Mouse (Mus musculus): ENCODE measurements around the gene Col15a1. TPM values are rescaled to one million over a fixed set of nuclear protein-coding genes. Genes with fewer than 3 reads are reported as not detected.
A peak's percentile ranks its signal among the peaks of the same experiment; 100 is the strongest.

Gene Col15a1
- polyA plus RNA-seq, 1 experiment from 2014 or later = 0.62 TPM

- Histone ChIP-seq H3K79me2 (ENCODE audit: inconsistent target) (peaks cover 35% of the 10 kb centered on the region), H3K27ac (peak overlapping the region; percentile 79), H3K36me3 (ENCODE audit: inconsistent target) (no peaks in the 10 kb centered on the region), H3K4me3 (ENCODE audit: inconsistent target) (peak overlapping the region; percentile 87)
- WGBS (ENCODE audit: missing documents) = 3% methylated on average over 32 of the region's 32 CpGs
These were observed 144.2 kb downstream of the Col15a1 start for GRCm38 (mm10) chr4:47352061-47352661.

- Histone ChIP-seq H3K27ac (peak within 1 kb of the TSS; percentile 79), H3K79me2 (ENCODE audit: inconsistent target) (peaks cover 42% of the 10 kb centered on the region), H3K36me3 (ENCODE audit: inconsistent target) (no peaks in the 10 kb centered on the region), H3K4me3 (ENCODE audit: inconsistent target) (peak within 1 kb of the TSS; percentile 87)
- 1% methylated on average over 42 of the region's 65 CpGs for WGBS (ENCODE audit: missing documents)
These were observed 144.9 kb downstream of the Col15a1 start, which contains the start of gene Tgfbr1 for GRCm38 (mm10) chr4:47352803-47353388. Gene Tgfbr1 (plus strand): TSS chr4:47353222.

GRCm38 (mm10) chr4:47353416-47354111 lies 145.6 kb downstream of the Col15a1 start:
- Histone ChIP-seq H3K79me2 (ENCODE audit: inconsistent target) (peaks cover 49% of the 10 kb centered on the region), H3K4me3 (ENCODE audit: inconsistent target) (peak overlapping the region; percentile 55), H3K27ac (peak overlapping the region; percentile 19; the same call in 1 of the 2 replicates), H3K36me3 (ENCODE audit: inconsistent target) (no peaks in the 10 kb centered on the region)
- 0% methylated on average over 65 of the region's 73 CpGs for WGBS (ENCODE audit: missing documents)

GRCm38 (mm10) chr4:47354304-47354703 lies 146.3 kb downstream of the Col15a1 start:
- 0 out of 2 replicates have a peak overlapping the region, but pooled peaks have one; percentile 19 for H3K27ac ChIP-seq
- WGBS (ENCODE audit: missing documents) = 53% methylated on average over 3 of the region's 3 CpGs
- H3K79me2 ChIP-seq (ENCODE audit: inconsistent target) = peaks cover 56% of the 10 kb centered on the region
- peak overlapping the region; percentile 55 for H3K4me3 ChIP-seq (ENCODE audit: inconsistent target)
- no peaks in the 10 kb centered on the region for H3K36me3 ChIP-seq (ENCODE audit: inconsistent target)

- no peak overlapping the region for H3K27ac ChIP-seq
- WGBS (ENCODE audit: missing documents) = 81% methylated on average over 2 of the region's 2 CpGs
- peaks cover 100% of the 10 kb centered on the region for H3K79me2 ChIP-seq (ENCODE audit: inconsistent target)
- H3K4me3 ChIP-seq (ENCODE audit: inconsistent target) = no peak overlapping the region
- no peaks in the 10 kb centered on the region for H3K36me3 ChIP-seq (ENCODE audit: inconsistent target)
These were observed 154.7 kb downstream of the Col15a1 start for GRCm38 (mm10) chr4:47362662-47363061.

Other genes starting within 250 kb of the Col15a1 start
- 0.07 to 0.31 TPM (median 0.10 TPM) in 3 replicates for gene Gabbr2, start 216.3 kb upstream of the Col15a1 start, polyA plus RNA-seq (2018)
- 1.4 to 3.3 TPM (median 2.7 TPM) in 3 replicates for gene Anks6, start 150.7 kb upstream of the Col15a1 start, polyA plus RNA-seq (2018)
- 5.1 to 6.6 TPM (median 6.3 TPM) in 3 replicates for gene Galnt12, start 116.3 kb upstream of the Col15a1 start, polyA plus RNA-seq (2018)
- gene Tgfbr1, start 145.1 kb downstream of the Col15a1 start, polyA plus RNA-seq (2018) = 31.9 to 48.4 TPM (median 37.0 TPM) in 3 replicates